Mouse (Mus musculus) natural killer cell, adult 2 months (primary cell): ENCODE data around the gene Adgrb2.
A peak's percentile ranks its signal among the peaks of the same experiment; 100 is the strongest.

Experiments
- DNase-seq, 2 experiments: peaks; one replicate each; pipeline ENCODE4 v3.0.0; 2022; ENCODE audit warnings: low spot score in 2 of 2

Adgrb2 gene

GRCm38 (mm10) chr4:130031146-130031545 is 46.5 kb downstream of the Adgrb2 start:
- no peak for DNase-seq

DNA sequence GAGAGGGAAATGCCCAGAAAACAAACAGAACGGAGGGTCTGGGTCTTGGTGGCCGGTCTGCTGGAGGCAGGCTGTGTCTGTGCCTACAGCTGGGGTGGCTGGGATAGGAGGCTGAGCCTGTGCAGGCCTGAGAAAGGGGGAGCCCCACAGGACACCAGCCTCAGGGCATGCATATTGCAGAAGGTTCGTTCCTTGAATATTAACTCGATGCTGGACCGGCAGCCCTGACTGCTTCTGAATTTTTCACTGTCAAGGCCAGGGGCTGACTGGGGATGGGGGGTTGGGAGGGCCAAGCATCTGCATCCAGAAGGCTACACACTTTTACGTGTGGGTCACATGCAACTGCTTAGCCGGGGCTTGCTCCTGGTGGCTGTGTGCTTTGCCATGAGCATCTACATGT is 48.8 kb downstream of the Adgrb2 start:
- no peak for DNase-seq

- no peak for DNase-seq
Observed at GRCm38 (mm10) chr4:130036112-130036511, 51.4 kb downstream of the Adgrb2 start.

- no peak for DNase-seq
Observed at GRCm38 (mm10) chr4:130036573-130037401, 52.1 kb downstream of the Adgrb2 start.

- no peak for DNase-seq
Observed at GRCm38 (mm10) chr4:130039351-130039750, 54.7 kb downstream of the Adgrb2 start.

DNA sequence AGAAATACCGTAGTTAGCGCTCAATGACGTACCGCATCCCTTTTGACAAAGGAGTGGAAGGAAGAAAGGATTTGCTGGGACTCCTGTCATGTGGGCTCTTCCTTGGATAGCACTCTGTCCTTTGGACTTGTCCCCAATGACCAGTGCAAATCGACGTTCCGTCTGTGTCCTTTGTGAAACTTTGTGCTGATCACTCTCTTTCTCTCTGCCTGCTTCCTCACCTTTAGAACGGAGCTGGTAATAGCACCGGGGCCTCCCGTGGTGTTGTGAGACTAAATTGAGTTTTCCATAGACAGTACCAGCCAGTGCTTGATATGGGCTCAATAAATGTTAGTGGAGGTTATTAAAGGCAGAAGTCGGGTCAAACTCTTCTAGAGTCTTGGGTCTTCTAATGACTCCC is 56.4 kb downstream of the Adgrb2 start:
- no peak for DNase-seq

DNA sequence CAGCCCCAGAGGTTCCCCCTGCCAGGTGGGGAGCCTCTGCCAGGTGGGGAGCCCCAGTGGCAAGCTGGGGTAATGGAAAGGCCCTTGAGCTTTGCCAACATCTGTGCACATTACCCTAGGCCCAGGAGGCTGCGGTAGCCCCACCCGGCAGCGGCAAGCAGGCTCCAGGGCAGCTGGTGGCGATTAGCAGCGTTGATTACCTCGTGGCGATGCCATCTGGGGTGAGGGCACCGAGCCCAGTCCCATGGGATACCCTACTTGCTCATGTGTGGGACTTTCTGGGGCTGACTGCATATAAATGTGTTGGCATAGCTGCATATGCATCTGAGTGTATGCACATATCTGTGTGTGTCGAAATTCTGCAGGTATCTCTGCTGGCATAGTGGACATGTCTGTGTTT is 59.5 kb downstream of the Adgrb2 start:
- no peak for DNase-seq

- peak; percentile 75 to 81 for DNase-seq
Observed at GRCm38 (mm10) chr4:130045609-130046008, 60.9 kb downstream of the Adgrb2 start.

GRCm38 (mm10) chr4:130047331-130048202 is 62.9 kb downstream of the Adgrb2 start, which contains the start of gene Col16a1:
Col16a1 (plus strand) TSS chr4:130047840.
- no peak for DNase-seq

DNA sequence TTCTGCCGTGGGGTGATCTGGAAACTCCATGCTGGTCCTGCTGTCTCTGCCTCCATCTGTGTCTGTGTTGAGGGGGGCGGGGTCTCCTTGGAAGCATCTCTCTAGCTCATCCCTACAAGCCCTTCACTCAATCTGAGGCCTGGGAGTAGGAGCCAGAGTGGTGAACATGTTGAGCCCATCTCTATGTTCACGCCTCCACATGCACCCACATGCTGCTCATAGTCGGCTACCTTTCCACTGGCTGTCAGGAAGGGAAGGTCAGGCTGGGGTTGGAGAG is 63.5 kb downstream of the Adgrb2 start:
- no peak for DNase-seq

DNA sequence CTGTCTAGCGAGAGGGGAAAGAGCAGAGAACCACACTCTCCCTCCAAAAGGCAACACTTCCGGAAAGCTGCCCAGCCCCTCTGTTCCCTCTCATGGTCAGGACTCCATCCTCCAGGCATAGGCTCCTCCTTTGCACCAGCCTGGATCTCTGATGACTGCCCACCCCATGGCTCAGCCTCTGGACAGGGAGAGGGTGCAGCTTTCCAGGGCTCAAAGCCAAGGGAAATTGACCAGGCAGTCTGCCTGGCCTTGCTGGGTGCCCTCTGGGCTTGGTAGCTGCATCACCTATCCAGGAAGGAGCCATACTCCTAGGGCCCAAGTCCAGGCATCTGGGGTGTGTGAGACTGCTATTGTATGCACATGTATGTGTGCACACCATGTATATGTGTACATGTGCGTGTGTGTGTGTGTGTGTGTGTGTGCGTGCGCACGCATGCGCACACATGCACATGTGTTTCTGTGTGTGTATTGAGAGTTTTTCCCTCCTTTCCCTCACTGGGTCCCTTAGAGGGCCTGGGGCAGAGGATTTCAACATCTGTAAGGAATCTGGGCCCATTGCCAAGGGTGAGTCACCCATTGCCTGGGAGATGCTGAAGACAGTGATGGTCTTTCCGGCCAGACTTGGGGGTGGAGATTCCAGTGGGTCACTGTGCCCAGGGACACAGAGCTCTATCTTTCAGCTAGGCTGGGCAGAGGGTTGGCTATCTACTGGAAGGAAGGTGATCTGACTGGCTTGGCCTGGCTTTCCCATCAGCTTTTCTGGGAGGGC is 65.6 kb downstream of the Adgrb2 start:
- no peak for DNase-seq

DNA sequence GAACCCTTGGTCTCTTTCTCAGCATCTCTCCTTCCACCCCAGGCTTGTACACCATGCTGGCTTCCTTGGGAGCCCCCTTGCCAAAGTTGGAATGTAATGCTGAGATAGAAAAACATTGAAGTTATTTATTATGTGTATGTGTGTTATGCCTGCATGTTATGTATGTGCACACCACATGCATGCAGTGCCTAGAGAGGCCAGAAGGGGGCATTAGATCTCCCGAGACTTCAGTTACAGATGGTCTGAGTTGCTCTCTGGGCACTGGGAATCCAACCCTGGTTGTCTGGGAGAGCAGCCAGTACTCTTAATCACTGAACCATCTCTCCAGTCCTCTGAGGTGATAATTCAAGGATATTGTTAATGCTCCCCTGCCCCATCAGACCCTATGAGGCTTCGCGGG is 67.6 kb downstream of the Adgrb2 start:
- DNase-seq, result no peak

GRCm38 (mm10) chr4:130053111-130053510 is 68.4 kb downstream of the Adgrb2 start:
- no peak for DNase-seq

DNA sequence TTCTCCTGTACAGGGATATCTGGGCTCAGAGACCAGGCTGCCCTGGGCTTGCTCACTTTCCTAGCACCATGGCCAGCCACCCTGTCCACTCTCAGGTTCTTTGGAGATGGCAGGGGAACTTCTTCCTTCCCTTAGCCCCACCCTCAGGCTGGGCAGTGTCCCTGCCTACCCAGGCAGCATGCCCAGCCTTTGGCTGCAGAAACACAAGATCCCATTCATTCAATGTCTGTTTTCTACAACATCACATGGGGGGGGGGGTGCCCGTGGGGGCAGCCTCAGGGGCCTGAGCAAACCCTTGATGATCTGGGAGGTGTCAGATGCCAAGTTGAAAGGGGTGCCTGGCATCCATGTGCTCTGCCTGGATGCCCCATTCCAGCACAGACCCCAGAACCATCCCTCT is 70.1 kb downstream of the Adgrb2 start:
- DNase-seq, result no peak

DNA sequence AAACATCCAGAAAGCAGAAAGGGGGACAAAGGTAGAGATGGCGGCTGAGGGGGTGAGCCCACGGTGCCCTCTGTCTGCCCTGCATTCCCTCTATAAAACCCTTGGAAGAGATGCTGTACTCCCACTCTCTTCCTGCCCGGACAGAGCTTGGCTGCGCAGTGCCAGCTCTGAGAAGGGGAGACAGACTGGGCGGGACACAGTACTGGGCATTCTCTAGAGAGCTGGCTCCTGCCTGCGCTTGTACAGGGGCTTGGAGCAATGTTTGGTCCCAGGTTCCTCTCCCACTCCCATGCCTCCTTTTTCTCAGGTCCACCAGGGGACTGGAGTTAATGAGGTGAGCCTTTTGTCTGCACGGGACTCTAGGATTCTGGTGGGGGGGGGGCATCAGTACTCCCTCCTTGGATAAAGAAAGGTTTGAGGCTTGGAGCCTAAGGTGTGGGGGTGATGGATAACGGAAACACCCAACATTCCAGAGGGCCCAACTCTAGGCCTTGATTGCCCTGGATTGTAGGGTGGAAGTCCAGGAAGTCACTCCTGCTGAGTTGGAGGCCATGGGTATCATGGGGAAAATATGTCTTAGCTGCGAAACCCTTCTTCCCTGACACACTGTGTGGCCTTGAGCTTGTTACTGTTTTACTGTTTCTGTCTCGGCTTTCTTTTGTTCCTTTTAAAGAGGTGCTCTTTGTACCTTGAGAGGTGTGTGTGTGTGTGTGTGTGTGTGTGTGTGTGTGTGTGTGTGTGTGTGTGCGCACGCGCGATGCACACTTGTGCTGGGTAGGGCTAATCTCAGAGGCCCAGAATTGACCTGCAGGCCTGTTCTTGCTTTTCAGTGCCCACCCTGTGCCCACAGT is 70.7 kb downstream of the Adgrb2 start:
- DNase-seq, result no peak

DNA sequence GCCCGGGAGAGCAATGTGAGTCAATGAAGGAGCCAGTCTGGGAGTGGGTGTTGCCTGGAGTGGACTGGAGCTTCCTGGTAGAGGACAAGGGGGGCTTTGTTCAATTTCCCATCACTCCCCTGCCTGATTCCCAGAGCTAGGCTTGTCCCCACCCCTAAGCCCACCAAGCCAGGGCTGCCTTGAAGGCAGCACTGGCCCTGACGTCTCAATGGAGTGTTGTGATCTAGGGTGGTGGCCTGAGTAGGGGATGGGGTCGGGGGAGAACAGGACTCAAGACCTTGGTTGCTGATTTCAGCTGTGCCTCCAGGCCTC is 71.3 kb downstream of the Adgrb2 start:
- DNase-seq, result no peak

DNA sequence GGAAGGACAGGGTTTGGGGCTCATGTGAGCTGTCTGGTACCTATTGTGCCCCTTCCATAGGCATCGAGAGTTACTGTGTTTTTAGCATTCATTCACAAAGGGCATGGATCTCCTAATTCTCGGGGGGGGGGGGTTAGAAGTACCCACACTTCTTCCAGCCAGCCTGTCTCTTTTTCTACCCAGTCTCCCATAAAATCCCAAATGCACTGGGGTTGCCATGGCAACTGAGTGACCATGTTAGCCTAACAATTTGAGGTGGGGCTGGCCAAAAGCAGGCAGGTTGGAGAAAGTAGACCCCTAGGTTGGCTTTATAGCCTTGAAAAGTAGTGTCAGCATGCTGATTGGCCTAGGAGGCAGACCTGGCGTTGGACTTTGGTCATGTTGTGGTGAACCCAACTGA is 71.8 kb downstream of the Adgrb2 start:
- DNase-seq, result no peak

GRCm38 (mm10) chr4:130060937-130061336 is 76.3 kb downstream of the Adgrb2 start:
- no peak for DNase-seq

- no peak for DNase-seq
Observed at GRCm38 (mm10) chr4:130063191-130063590, 78.5 kb downstream of the Adgrb2 start.

DNA sequence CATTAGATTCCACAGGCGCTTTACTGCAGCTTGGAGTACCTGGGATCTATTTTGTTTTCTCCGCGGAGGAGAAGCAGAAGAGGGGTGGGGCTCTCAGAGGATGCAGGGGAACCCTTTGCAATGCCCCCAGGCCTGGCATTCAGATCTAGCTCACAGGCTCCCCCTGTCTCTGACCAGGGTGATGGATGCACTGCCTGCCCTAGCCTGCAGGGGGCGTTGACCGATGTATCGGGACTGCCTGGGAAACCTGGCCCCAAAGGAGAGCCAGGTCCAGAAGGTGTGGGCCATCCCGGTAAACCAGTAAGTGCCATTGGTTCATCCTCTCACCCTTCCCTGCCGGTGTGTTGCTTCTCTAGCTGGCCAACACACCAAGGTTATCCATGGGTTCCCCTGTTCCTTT is 82.1 kb downstream of the Adgrb2 start:
- peak; percentile 21 to 30 for DNase-seq

- DNase-seq, result no peak
Observed at GRCm38 (mm10) chr4:130070523-130070922, 85.9 kb downstream of the Adgrb2 start.

DNA sequence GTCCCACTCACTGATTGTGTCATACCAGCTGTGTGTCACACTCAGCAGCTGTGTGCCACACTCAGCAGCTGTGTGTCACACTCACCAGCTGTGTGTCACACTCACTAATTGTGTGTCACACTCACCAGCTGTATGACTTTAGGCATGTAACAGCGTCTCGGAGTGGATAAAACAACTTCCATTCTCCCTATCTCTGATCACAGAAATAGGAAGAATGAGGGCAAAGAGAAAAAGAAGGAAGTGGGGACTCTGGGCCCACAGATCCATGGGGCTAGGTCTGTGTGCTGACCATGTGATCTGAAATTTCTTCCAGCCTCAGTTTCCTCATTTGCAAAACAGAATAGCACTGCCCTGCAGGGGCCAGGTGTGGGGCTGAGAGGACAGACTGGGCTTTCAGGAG is 87.1 kb downstream of the Adgrb2 start:
- no peak for DNase-seq
